Mouse (Mus musculus) Patski (cell line): ENCODE data around the gene Zfp935. TPM values are rescaled to one million over a fixed set of nuclear protein-coding genes. Genes with fewer than 3 reads are reported as not detected.
"Not testable (repeated sequence)": the region's sequence is repeated elsewhere in the genome, so short reads cannot be mapped to it uniquely, and the experiment has no call there.

Source experiments
- ATAC-seq: fragments of 100-300 bp; one replicate; pipeline ENCODE4 v1.8.0; 2021
- CTCF ChIA-PET: fragments of 350-600 bp; sonication (Branson Sonifier 250); formaldehyde crosslinking; loops from one replicate; lab custom pipeline; 2022; ENCODE audit warnings: inconsistent platforms; lab: Charles Lee
- POLR2A ChIA-PET: fragments of 350-600 bp; sonication (Branson Sonifier 250); formaldehyde crosslinking; loops from one replicate; lab custom pipeline; 2022; ENCODE audit warnings: antibody characterized with exemption, inconsistent platforms; lab: Charles Lee
- DNase-seq: peaks from one replicate; pipeline ENCODE4 v3.0.0-alpha.2; 2011; ENCODE audit warnings: low read depth, low spot score
- H3K27me3 ChIP-seq: fragments of 371-371 bp; one replicate; pipeline ENCODE4 v1.5.1; 2021
- CTCF ChIP-seq: fragments of 100-300 bp; IDR thresholded peaks from one replicate; pipeline ENCODE4 v1.5.1; 2021
- in situ Hi-C: fragments of 300-500 bp; cut with MboI; formaldehyde crosslinking; loops from 3 replicates; pipeline ENCODE4 v1.11.1; 2018; ENCODE audit warnings: low pct_unique_long_range_greater_than_20kb, mixed read lengths
- polyA plus RNA-seq: library from polyadenylated mRNA; unstranded; gene quantifications from one replicate; pipeline ENCODE4 v1.2.3, GENCODE M21; 2021

Zfp935 gene
- polyA plus RNA-seq: 0.95 TPM

DNA sequence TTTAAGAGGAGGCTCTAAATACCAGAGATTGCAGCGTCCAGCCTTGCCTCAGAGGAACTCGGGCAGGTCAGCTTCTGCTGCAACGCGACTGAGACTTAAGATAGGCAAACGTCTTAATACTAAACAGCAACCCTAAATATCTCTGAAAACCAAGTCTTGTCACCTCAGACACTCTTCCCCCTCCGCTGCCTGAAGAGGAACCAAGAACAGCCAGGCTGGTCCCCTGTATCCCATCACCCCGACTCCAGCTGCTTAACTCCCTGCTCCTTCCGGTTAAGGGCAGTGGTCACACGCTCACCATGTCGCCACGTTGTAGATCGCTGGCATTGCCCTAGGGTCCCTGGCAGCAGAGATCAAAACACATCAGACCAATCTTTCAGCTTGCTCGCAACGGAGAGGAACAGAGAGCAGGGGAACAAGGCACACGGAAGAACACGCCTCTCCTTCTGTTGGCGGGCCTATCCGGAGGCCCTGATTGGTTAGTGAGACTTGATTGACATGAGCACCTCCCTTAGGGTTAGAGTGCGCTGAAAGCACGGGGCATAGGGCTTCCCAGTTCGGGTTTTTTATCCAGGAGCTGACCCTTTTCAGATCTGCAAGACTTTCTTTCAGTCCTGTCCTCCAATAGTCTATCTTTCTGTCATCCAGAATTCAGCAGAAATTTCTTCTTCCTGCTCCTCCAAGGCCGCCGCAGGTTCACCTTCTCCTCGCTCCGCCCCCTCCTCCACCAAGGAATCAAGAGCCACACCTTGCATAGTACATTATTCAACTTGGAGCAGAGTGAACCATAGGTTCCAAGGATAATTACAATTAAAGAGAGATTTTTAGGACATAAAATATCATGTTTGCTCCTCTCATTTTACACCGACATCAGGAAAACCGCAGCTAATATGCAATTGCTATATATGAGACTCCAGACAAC lies at the start of gene Zfp935:
Gene Zfp935 (minus strand): TSS at position 323 of the 922 bp plus-strand sequence.
- CTCF ChIA-PET, DNase-seq, in situ Hi-C loops, POLR2A ChIA-PET, H3K27me3 ChIP-seq, ATAC-seq: not testable (repeated sequence)

GRCm38 (mm10) chr13:62571099-62571498 lies 12.8 kb upstream of the Zfp935 start, which contains the start of gene Zfp934:
Gene Zfp934 (minus strand): TSS chr13:62571199.
- POLR2A ChIA-PET, in situ Hi-C loops, H3K27me3 ChIP-seq, DNase-seq, CTCF ChIA-PET, ATAC-seq: not testable (repeated sequence)

- POLR2A ChIA-PET, CTCF ChIA-PET, DNase-seq, ATAC-seq, in situ Hi-C loops, H3K27me3 ChIP-seq: not testable (repeated sequence)
- TF ChIP-seq CTCF: peak; percentile 27
These were observed 3.4 kb upstream of the Zfp935 start for GRCm38 (mm10) chr13:62561696-62562095.

- H3K27me3 ChIP-seq, DNase-seq, in situ Hi-C loops, POLR2A ChIA-PET, ATAC-seq, CTCF ChIA-PET: not testable (repeated sequence)
These were observed 28.2 kb downstream of the Zfp935 start for GRCm38 (mm10) chr13:62530129-62530528.

DNA sequence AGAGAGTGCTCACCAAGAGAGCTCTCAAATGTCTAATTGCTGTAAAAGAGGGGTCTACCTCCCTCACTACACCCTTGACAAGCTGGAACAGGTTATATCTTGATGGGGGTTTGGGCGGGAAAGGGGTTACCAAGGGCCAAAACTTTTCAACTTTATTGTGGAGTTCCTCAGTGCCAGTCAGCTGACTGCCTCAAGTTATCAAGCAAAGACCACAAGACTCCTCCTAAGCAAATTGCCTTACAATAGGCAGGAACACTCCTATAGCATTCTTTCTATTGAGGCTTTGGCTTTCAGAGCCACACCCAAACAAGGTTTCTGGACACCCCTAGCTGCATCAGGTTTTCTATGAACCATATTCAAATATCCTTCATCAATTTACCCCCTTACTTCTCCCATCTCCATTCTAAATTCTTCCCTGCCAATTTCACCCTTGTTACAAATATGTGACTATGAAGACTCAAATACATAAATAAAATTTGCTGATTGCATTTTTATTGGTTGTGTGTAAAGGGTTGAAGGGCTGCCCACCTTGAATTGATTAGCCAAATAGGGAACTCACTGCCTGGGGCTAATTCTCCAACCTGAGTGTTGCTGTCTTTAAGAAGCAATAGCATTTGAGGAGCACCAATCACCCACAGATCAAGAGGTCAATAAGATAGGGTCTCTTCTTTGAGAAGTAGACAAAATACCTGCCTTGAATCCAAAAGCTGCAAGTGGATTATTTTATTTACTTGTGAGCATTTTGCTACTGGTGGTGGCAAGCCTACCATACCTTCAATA lies 47.5 kb downstream of the Zfp935 start:
- in situ Hi-C loops, DNase-seq, POLR2A ChIA-PET, H3K27me3 ChIP-seq, ATAC-seq, CTCF ChIA-PET: not testable (repeated sequence)

DNA sequence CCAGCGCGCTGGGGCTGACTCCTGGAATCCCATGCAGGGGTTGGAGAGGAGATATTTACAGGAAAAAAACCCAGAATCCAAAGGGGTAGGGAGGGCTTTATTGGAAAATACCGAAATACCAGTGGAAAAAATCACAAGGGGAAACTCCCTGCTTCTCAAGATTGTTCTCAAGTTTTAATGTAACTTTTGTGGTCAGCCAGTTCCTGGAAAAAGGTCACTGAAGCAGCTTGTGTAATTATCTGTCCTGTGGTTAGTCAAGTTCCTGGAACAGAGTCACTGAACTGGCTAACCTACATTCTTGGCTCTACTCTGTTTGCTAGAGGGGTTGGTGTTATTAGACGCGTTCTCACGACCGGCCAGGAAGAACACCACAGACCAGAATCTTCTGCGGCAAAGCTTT lies 85.7 kb downstream of the Zfp935 start:
- in situ Hi-C loops, H3K27me3 ChIP-seq, ATAC-seq, CTCF ChIA-PET, POLR2A ChIA-PET: not testable (repeated sequence)
- DNase-seq: peak; percentile 27

GRCm38 (mm10) chr13:62469947-62470346 lies 88.4 kb downstream of the Zfp935 start:
- ATAC-seq, DNase-seq, POLR2A ChIA-PET, H3K27me3 ChIP-seq: not testable (repeated sequence)
- CTCF ChIA-PET: interaction anchor here (0.8 kb wide), 1 partner anchor 387 kb away, joined by 3 read pairs; no protein-coding TSS in a partner anchor
- in situ Hi-C loops: loop anchor here (10.0 kb wide), 1 partner anchor 385 kb away; the partner anchor contains the start of gene Fbp2

GRCm38 (mm10) chr13:62466424-62467334 lies 91.6 kb downstream of the Zfp935 start, which contains the start of gene Gm49359:
Gene Gm49359 (minus strand): TSS chr13:62466832.
- peak; percentile 100 for ATAC-seq
- POLR2A ChIA-PET, CTCF ChIA-PET, H3K27me3 ChIP-seq: not testable (repeated sequence)
- peak; percentile 46 for DNase-seq
- in situ Hi-C loops: loop anchor here (10.0 kb wide), 1 partner anchor 388 kb away; the partner anchor contains the start of gene Fbp2

Other genes starting within 250 kb of the Zfp935 start
- 0.50 TPM for gene Gm3604, start 175.3 kb downstream of the Zfp935 start, polyA plus RNA-seq
- 9.1 TPM for gene Gm49359, start 91.7 kb downstream of the Zfp935 start, polyA plus RNA-seq
- 4.9 TPM for gene Zfp934, start 12.7 kb upstream of the Zfp935 start, polyA plus RNA-seq
- gene 6720489N17Rik, start 65.7 kb upstream of the Zfp935 start, polyA plus RNA-seq: 0.28 TPM
- 8.1 TPM for gene Platr25, start 202.2 kb upstream of the Zfp935 start, polyA plus RNA-seq
- 2.5 TPM for gene Gm5141, start 227.3 kb upstream of the Zfp935 start, polyA plus RNA-seq